Mouse (Mus musculus): ENCODE measurements at regions not wholly inside any gene's neighbourhood (a gene's known extent, or its start where the extent isn't known, plus 50 kb on each side); places are given as distances from the start of the nearest gene placed in this dataset.

GRCm38 (mm10) chr6:24220589-24220988 is 52.7 kb upstream of the Slc13a1 start:
- Histone ChIP-seq H3K36me3 (ENCODE audit: control insufficient read depth, insufficient read depth, low read length) (no peaks in the 10 kb centered on the region), H3K4me1 (ENCODE audit: control insufficient read depth, insufficient read depth, insufficient read length, low read length) (peaks cover under 1% of the 10 kb centered on the region; the same call in 1 of the 2 replicates), H3K4me3 (ENCODE audit: low read depth, low read length) (no peak overlapping the region), H3K27ac (ENCODE audit: insufficient read depth, low read depth, low read length) (no peak overlapping the region), H3K27me3 (ENCODE audit: control insufficient read depth, insufficient read depth, low read length) (no peaks in the 10 kb centered on the region)
- TF ChIP-seq POLR2A (IDR thresholded peaks at IDR 0.05; ENCODE audit: low read depth, low read length): no peak
- TF ChIP-seq CTCF (IDR thresholded peaks at IDR 0.05; ENCODE audit: extremely low read depth, insufficient read length, insufficient replicate concordance, low read depth, low read length): no peak
- WGBS: 18% methylated on average over 1 of the region's 1 CpGs

DNA sequence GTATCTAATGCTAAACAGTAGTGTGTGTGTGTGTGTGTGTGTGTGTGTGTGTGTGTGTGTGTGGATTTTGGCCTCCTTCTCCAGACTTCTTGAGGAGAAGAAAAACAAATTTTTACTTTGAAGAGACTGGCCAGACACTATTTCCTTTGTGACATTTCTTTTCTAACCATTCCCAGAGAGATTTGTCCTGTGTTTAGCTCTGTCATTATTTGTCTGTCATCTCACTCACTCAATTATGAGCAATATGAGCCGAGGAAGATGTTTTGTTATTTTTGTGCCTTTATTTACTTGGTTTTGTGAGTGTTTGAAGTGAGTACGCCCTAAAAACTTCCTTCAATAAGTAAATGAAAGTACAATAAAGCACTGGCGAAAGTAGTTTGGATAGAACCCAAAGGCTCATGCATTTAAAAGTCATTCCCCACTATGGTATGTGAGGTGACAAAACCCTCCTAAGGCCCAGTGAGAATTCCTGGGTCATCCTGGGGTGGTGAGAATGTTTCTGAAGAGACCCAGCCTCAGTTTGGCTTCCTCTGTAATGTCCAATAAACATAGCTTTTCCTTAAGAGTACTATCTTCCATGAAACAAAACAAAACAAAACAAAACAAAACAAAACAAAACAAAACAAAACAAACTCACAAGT is 52.1 kb upstream of the Slc13a1 start:
- Histone ChIP-seq H3K27me3 (ENCODE audit: control insufficient read depth, insufficient read depth, low read length) (no peaks in the 10 kb centered on the region), H3K36me3 (ENCODE audit: control insufficient read depth, insufficient read depth, low read length) (no peaks in the 10 kb centered on the region), H3K27ac (ENCODE audit: insufficient read depth, low read depth, low read length) (no peak overlapping the region), H3K4me3 (ENCODE audit: low read depth, low read length) (no peak overlapping the region), H3K4me1 (ENCODE audit: control insufficient read depth, insufficient read depth, insufficient read length, low read length) (peaks cover 2% of the 10 kb centered on the region; the same call in 1 of the 2 replicates)
- 51% methylated on average over 3 of the region's 3 CpGs for WGBS
- TF ChIP-seq POLR2A (IDR thresholded peaks at IDR 0.05; ENCODE audit: low read depth, low read length): no peak
- TF ChIP-seq CTCF (IDR thresholded peaks at IDR 0.05; ENCODE audit: extremely low read depth, insufficient read length, insufficient replicate concordance, low read depth, low read length): no peak

Measured in small intestine, adult 2 months (tissue).